Mouse (Mus musculus): ENCODE results near the gene Pnkd.
A peak's percentile ranks its signal among the peaks of the same experiment; 100 is the strongest.

Gene Pnkd

DNA sequence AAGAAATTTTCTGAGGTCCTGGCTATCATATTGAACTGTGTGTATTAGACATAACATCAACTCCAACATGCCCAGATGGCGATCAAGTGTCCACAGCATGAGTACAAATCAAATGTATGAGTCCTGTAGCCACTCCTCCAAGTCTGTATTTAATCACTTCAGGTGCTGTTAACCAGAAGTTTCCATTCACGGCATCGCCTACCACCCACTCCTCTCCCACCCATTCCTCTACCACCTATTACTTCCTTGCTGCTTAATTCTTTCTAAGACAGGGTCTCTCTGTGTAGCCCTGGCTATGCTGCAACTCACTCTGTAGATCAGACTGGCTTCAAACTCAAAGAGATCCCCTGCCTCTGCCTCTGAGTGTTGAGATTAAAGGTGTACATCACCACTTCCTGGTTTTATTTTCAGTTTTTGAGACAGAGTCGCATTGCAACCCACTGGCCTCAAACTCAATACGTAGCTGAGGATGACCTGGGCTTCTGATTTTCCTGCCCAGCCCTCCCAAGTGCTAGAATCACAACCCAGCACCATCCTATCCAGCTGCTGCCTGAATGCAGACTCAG lies 75.3 kb downstream of the Pnkd start:
- DNase-seq (ENCODE audit: low read depth, low spot score): no peak

GRCm38 (mm10) chr1:74361812-74362211 lies 77.1 kb downstream of the Pnkd start, which contains the start of gene Catip:
Gene Catip (plus strand): TSS chr1:74362108.
- peak; percentile 68 for DNase-seq (ENCODE audit: low read depth, low spot score)

- no peak for DNase-seq (ENCODE audit: low read depth, low spot score)
These were observed 77.8 kb downstream of the Pnkd start for GRCm38 (mm10) chr1:74362325-74363229.

DNA sequence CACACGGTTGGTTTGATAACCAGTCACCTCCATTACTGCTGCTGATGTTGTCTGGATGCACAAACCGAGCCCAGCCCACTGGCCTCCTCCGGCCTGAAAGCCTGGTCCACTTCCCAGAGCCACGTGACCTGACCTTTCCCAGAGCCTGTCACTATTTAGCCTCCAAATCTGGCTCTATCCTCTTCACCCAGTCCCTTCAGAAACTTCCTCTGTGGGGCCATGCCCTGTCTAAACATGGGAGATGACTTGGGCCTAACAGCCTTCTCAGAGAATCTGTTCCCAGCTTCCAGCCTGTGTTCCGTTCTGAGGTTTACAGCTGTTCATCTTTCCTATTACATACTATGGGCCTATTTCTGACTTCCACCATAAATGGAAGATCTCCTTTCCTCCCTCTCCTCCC lies 78.7 kb downstream of the Pnkd start:
- DNase-seq (ENCODE audit: low read depth, low spot score): no peak

GRCm38 (mm10) chr1:74364270-74364669 lies 79.5 kb downstream of the Pnkd start:
- no peak for DNase-seq (ENCODE audit: low read depth, low spot score)

DNA sequence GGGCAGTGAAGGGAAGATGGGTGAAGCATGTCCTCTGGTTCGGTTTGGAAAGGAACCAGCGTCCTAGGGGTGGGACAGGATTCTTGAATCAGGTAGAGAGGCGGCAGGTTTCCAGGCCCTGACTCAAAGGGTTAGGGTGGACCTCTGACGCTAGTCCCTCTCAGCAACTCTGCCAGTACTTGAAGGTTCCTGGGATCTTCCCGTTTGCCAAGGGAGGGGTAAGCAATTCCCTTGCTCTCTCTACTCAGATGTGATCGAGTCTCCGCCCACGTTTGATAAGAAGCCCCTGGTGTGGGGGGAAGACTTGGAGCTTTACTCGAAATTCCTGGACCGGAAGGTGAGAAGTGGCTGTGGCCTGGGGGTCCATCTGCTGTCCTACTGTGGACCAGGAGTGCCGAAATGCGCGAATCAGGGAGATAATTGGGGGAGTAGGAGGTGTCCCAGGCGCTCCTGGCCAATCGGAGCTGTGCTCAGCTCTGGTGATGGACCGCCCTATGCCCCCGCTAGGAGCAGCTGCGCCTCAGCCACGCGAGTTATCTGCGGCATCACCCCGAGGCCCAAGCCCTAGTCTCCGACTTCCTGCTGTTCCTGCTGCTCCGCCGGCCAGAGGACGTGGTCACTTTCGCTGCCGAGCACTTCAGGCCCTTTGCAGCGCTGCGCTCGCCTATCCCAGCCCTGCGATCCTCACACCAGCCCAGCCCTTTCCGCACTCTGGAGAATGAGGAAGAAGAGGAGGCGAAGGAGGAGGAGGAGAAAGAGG lies 83.3 kb downstream of the Pnkd start:
- DNase-seq (ENCODE audit: low read depth, low spot score): no peak

- no peak for DNase-seq (ENCODE audit: low read depth, low spot score)
These were observed 85.3 kb downstream of the Pnkd start for GRCm38 (mm10) chr1:74370040-74370439.

DNA sequence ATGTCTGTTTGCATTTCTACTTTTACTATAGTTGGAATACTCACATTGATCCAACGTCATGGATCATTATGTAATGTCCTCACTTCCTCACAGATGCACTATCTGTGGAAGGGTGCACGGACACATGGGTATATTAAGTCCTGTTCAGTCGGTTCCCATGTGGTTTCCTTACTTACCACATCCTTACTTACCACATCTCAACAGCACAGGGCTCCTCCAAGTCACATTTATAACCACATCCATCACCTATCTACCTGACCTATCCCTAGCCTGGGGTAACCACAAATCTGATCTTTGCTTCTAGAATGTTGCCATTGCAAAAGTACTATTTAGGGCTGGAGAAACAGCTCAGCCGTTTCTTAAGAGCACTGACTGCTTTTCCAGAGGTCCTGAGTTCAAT lies 88.6 kb downstream of the Pnkd start:
- no peak for DNase-seq (ENCODE audit: low read depth, low spot score)

DNA sequence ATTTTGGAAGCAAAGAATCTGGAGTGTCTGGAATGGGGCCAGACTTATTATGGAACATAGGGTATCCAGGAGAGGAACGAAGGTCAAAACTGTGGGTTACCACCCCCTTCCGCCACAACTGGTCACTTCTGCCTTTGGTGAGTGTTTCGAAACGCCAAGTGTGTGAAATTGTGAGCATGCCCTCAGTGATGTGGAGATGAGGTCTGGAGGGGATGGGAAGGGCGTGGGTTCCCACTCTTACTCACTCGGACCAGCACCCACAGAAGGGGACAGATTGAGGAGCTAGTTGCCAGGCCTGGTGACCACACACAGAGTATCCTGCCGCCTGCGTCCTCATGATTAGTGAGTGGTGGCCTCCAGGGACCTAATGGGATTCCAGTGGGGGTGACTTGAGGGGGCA lies 90.2 kb downstream of the Pnkd start, which contains the start of gene Slc11a1:
TSS of gene Slc11a1 (plus strand) at position 216 of the 400 bp plus-strand sequence.
- no peak for DNase-seq (ENCODE audit: low read depth, low spot score)

DNA sequence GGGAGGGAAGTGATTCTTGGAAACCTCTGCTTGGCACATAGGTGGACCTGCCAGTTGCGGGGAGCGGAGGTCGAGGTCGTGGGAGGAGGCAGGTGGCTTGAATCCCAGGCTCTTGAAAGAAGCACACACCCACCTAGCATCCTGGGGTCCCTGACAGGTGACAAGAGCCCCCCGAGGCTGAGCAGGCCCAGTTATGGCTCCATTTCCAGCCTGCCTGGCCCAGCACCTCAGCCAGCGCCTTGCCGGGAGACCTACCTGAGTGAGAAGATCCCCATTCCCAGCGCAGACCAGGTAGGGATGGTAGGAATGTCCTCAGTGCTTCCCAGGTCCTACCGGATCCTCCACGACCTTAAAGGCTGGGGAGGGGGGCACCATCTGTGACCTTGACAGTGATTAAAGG lies 90.8 kb downstream of the Pnkd start:
- DNase-seq (ENCODE audit: low read depth, low spot score): no peak

DNA sequence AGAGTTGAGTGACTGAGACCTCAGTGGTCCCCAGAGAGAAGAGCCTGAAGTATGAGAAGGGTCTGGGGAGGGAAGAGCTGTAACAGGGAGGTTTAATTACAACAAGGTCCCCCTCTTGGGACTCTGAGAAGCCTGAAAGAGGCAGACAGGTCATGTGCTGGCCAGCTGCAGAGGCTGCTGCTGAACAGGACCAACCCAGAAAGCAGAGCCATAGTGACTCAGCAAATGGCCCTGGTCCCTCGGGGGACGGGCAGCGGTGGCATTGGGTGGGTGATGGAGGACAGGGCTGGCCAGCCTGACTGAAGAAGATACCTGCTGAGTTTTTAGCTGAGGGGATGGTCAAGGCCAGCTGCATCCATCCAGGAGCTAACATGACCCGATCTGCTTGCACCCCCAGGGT lies 91.7 kb downstream of the Pnkd start:
- no peak for DNase-seq (ENCODE audit: low read depth, low spot score)

DNA sequence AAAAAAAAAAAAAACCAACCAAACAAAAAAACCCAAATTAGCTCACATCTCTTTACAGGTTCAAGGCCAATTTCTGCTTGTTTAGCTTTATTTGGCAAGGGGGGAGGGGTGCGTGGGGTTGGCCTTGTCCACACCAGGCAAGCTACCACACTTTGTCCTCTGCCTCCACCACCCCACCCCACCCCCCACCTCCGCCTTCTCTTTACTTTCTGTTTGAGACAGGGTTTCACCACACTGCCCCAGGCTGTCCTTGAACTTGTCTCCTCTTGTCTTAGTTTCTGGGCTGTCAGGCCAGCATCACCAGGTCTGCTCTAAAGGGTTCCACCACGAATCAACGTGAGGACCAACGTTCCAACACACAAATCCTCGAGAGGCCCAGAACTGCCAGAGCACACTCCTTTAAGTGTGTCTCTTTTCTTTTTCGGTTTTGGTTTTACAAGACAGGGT lies 94.4 kb downstream of the Pnkd start:
- DNase-seq (ENCODE audit: low read depth, low spot score): no peak

GRCm38 (mm10) chr1:74380484-74380883 lies 95.8 kb downstream of the Pnkd start:
- DNase-seq (ENCODE audit: low read depth, low spot score): no peak

DNA sequence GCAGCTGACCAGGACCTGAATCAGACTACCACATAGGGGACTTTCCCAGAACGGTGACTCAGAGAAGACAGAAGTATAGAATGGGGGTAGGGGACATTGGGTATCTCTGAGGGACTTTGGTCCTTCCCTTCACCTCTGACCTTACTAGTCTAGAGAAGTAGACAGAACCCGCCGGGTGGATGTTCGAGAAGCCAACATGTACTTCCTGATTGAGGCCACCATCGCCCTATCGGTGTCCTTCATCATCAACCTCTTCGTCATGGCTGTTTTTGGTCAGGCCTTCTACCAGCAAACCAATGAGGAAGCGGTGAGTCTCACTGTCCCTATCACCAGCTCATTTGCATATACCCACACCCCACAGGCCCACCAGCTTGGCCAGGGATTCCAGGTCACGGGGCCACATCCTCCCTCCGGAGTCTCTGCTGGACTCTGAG lies 96.9 kb downstream of the Pnkd start:
- no peak for DNase-seq (ENCODE audit: low read depth, low spot score)

GRCm38 (mm10) chr1:74383385-74383784 lies 98.7 kb downstream of the Pnkd start:
- DNase-seq (ENCODE audit: low read depth, low spot score): no peak

GRCm38 (mm10) chr1:74384525-74384924 lies 99.8 kb downstream of the Pnkd start:
- no peak for DNase-seq (ENCODE audit: low read depth, low spot score)

GRCm38 (mm10) chr1:74385064-74385463 lies 100.3 kb downstream of the Pnkd start:
- no peak for DNase-seq (ENCODE audit: low read depth, low spot score)

DNA sequence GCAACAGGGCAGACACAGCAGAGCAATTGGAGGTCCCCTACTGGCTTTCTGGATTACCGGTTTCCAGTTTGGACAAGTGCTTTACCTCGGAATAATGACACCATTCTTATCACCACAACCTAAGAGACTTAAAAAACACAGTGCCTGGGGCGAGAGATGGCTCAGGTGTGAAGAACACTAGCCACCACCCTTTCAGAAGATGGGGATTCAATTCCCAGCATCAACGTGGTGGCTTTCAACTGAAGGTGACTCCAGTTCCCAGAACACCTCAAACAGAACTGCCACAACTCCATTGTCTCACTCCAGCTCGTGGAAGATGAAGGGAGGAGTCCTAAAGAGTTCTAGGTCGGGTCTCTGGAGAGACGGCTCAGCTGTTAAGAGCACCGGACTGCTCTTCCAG lies 100.8 kb downstream of the Pnkd start:
- no peak for DNase-seq (ENCODE audit: low read depth, low spot score)

DNA sequence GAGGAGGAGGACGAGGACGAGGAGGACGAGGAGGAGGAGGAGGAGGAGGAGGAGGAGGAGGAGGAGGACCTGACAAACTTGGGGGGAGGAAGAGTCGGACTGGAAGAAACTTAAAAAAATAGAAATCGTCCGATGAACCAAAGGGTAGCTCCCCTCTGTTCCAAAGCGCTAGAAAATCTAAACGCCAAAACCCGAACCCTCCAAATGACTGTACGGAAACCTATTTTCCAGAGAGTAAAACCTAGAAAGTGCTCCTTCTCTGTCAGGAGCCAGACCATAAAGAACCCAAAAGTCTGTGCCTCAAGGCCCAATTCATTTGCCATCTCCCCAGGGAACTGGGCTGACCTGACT lies 101.6 kb downstream of the Pnkd start:
- no peak for DNase-seq (ENCODE audit: low read depth, low spot score)

- DNase-seq (ENCODE audit: low read depth, low spot score): peak; percentile 87
These were observed 102.1 kb downstream of the Pnkd start for GRCm38 (mm10) chr1:74386714-74387385.

DNA sequence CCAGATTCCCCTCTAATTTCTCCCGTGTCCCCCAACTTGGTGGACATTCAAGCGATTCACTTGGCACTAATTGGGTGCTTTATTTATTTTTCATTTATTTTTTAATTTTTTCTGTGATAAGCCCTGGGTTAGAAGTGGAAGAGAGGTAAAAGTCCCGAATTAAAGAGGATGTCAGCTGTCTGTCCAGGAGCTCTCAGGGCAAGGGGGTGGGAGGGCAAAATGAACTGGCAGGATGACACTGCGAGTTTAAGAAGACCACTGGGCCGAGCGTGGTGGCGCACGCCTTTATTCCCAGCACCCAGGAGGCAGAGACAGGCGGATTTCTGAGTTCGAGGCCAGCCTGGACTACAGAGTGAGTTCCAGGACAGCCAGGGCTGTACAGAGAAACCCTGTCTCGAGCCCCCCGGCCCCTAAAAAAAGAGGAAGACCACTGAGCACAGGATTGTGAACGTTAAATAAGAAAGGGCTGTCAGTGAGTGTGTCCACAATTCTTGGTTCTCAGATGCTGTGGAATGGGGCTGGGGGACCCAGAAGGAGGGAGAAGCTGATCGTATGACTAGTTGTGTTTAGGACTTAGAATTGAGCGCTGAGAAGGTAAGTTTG lies 102.8 kb downstream of the Pnkd start:
- no peak for DNase-seq (ENCODE audit: low read depth, low spot score)

Data from brain, embryonic 18.5 days (tissue).